In genomic region chr2:12412309-12412708, GRCm38 (mm10) we compare ENCODE assay signal across 27 mouse cellular contexts. TPM values are rescaled to one million over a fixed set of nuclear protein-coding genes. Genes with fewer than 3 reads are reported as not detected.
A peak's percentile ranks its signal among the peaks of the same experiment; 100 is the strongest.
DNase-seq lines count a peak whose midpoint lies in the region; ATAC-seq and TF ChIP-seq lines count a peak whose summit lies in the region.
"Had no signal": no experiment of that assay in that cellular context is flagged by ENCODE, and none has a peak within 500 bp of the region (broad histone marks: within the 10 kb centered on the region; RNA-seq: fewer than 3 reads in every experiment).

No protein-coding gene starts in this region.

- no peak for DNase-seq in liver, postnatal 0 days
- DNase-seq in MEL-GATA-1-ER (ENCODE audit: extremely low read depth, low read depth): peak; percentile 17
- peak; percentile 7 for DNase-seq in liver, embryonic 13.5 days
- no peak for DNase-seq in adrenal gland, adult (ENCODE audit: inconsistent age in 2 of 2, low spot score in 1 of 2)
- DNase-seq in right cerebral cortex, postnatal 25 days: no peak
- DNase-seq: adrenal gland, postnatal 25 days; B cell, adult 2 months; cerebellum, adult 11-12 months; cerebellum, postnatal 14 days; embryo, embryonic 11 days; heart, postnatal 4 days; kidney, postnatal 36 days; layer of hippocampus, adult 9-11 months; lung, embryonic 14.5 days; lung, postnatal 4 days; thymus, adult 2 months had no signal

- H3K27me3 ChIP-seq in liver, embryonic 12.5 days (replicated peaks): no peaks in the 10 kb centered on the region
- no peaks in the 10 kb centered on the region for H3K27me3 ChIP-seq in liver, postnatal 0 days (ENCODE audit: insufficient read depth, low read length)
- no peaks in the 10 kb centered on the region for H3K27me3 ChIP-seq in liver, embryonic 13.5 days
- no peaks in the 10 kb centered on the region for H3K27me3 ChIP-seq in kidney, embryonic 14.5 days (ENCODE audit: control insufficient read depth, insufficient read depth, low read length)
- H3K27me3 ChIP-seq: CH12.LX; embryonic facial prominence, embryonic 13.5 days; forebrain, embryonic 13.5 days; heart, embryonic 15.5 days; hindbrain, embryonic 15.5 days; kidney, embryonic 15.5 days; midbrain, embryonic 13.5 days had no signal

- H3K4me3 ChIP-seq in liver, embryonic 12.5 days: no peak overlapping the region
- H3K4me3 ChIP-seq in liver, postnatal 0 days (ENCODE audit: low read depth, low read length): no peak overlapping the region
- no peak overlapping the region for H3K4me3 ChIP-seq in liver, embryonic 13.5 days (replicated peaks)
- no peak overlapping the region for H3K4me3 ChIP-seq in kidney, embryonic 14.5 days (ENCODE audit: low read length)
- H3K4me3 ChIP-seq: embryonic facial prominence, embryonic 13.5 days; erythroblast, embryonic 14.5 days; forebrain, embryonic 13.5 days; heart, embryonic 15.5 days; hindbrain, embryonic 15.5 days; kidney, embryonic 15.5 days; midbrain, embryonic 13.5 days had no signal

- H3K27ac ChIP-seq in liver, embryonic 12.5 days: no peak overlapping the region; the same call in 1 of the 2 replicates
- no peak overlapping the region for H3K27ac ChIP-seq in liver, postnatal 0 days (ENCODE audit: low read depth)
- no peak overlapping the region for H3K27ac ChIP-seq in liver, embryonic 13.5 days
- H3K27ac ChIP-seq in kidney, embryonic 14.5 days (ENCODE audit: low read depth, low read length): no peak overlapping the region
- H3K27ac ChIP-seq: embryonic facial prominence, embryonic 13.5 days; forebrain, embryonic 13.5 days; heart, embryonic 15.5 days; hindbrain, embryonic 15.5 days; midbrain, embryonic 13.5 days; stomach, postnatal 0 days had no signal

- ATAC-seq in liver, embryonic 12.5 days: peak; percentile 75
- ATAC-seq in liver, postnatal 0 days: no peak
- ATAC-seq in liver, embryonic 13.5 days (ENCODE audit: low read depth): peak; percentile 66
- ATAC-seq in kidney, embryonic 14.5 days (ENCODE audit: low FRiP score, low TSS enrichment): no peak
- ATAC-seq: forebrain, embryonic 13.5 days; midbrain, embryonic 13.5 days had no signal

- H3K9ac ChIP-seq in liver, embryonic 12.5 days: no peak overlapping the region
- H3K9ac ChIP-seq in liver, postnatal 0 days (replicated peaks): no peak overlapping the region
- H3K9ac ChIP-seq in liver, embryonic 13.5 days: no peak overlapping the region
- no peak overlapping the region for H3K9ac ChIP-seq in kidney, embryonic 14.5 days (ENCODE audit: low read depth, low read length)
- H3K9ac ChIP-seq: forebrain, embryonic 13.5 days; heart, embryonic 15.5 days; hindbrain, embryonic 15.5 days; kidney, embryonic 15.5 days; lung, embryonic 14.5 days; midbrain, embryonic 13.5 days had no signal

- peaks cover 64% of the 10 kb centered on the region for H3K4me1 ChIP-seq in liver, embryonic 12.5 days
- H3K4me1 ChIP-seq in liver, postnatal 0 days (ENCODE audit: insufficient read depth): peaks cover 20% of the 10 kb centered on the region
- H3K4me1 ChIP-seq in liver, embryonic 13.5 days (replicated peaks): peaks cover 49% of the 10 kb centered on the region
- no peaks in the 10 kb centered on the region for H3K4me1 ChIP-seq in kidney, embryonic 14.5 days (ENCODE audit: control insufficient read depth, insufficient read depth, low read length)
- H3K4me1 ChIP-seq: embryonic facial prominence, embryonic 13.5 days; forebrain, embryonic 13.5 days; hindbrain, embryonic 15.5 days had no signal

- H3K36me3 ChIP-seq in liver, embryonic 12.5 days: peaks cover 14% of the 10 kb centered on the region
- H3K36me3 ChIP-seq in liver, postnatal 0 days (replicated peaks; ENCODE audit: insufficient read depth, low read length): peaks cover 5% of the 10 kb centered on the region; the same call in 1 of the 2 replicates
- peaks cover 12% of the 10 kb centered on the region for H3K36me3 ChIP-seq in liver, embryonic 13.5 days
- no peaks in the 10 kb centered on the region for H3K36me3 ChIP-seq in kidney, embryonic 14.5 days (ENCODE audit: control insufficient read depth, insufficient read depth, low read length)
- H3K36me3 ChIP-seq: heart, embryonic 15.5 days; kidney, embryonic 15.5 days had no signal

- 70% methylated on average over 2 of the region's 2 CpGs for WGBS in liver, embryonic 12.5 days (ENCODE audit: insufficient replicate concordance)
- WGBS in liver, postnatal 0 days (ENCODE audit: insufficient replicate concordance): 72% methylated on average over 2 of the region's 2 CpGs
- WGBS in liver, embryonic 13.5 days (ENCODE audit: insufficient replicate concordance): 56% methylated on average over 2 of the region's 2 CpGs
- 94% methylated on average over 2 of the region's 2 CpGs for WGBS in kidney, embryonic 14.5 days

- no peak overlapping the region for H3K4me2 ChIP-seq in liver, embryonic 12.5 days
- no peak overlapping the region for H3K4me2 ChIP-seq in liver, postnatal 0 days (ENCODE audit: low read depth, low read length)
- no peak overlapping the region for H3K4me2 ChIP-seq in liver, embryonic 13.5 days
- H3K4me2 ChIP-seq in kidney, embryonic 14.5 days (replicated peaks; ENCODE audit: low read depth, low read length): no peak overlapping the region
- H3K4me2 ChIP-seq: embryonic facial prominence, embryonic 13.5 days; forebrain, embryonic 13.5 days; heart, embryonic 15.5 days; hindbrain, embryonic 15.5 days; kidney, embryonic 15.5 days; lung, embryonic 14.5 days; midbrain, embryonic 13.5 days had no signal

- no peak for TF ChIP-seq CTCF in liver, postnatal 0 days (IDR thresholded peaks at IDR 0.05; ENCODE audit: low read depth)

- no peak for TF ChIP-seq EP300 in liver, postnatal 0 days (IDR thresholded peaks at IDR 0.05; ENCODE audit: low read depth)

- H3K9me3 ChIP-seq in liver, embryonic 12.5 days (replicated peaks): no peaks in the 10 kb centered on the region
- no peaks in the 10 kb centered on the region for H3K9me3 ChIP-seq in liver, postnatal 0 days (ENCODE audit: low read length)
- no peaks in the 10 kb centered on the region for H3K9me3 ChIP-seq in liver, embryonic 13.5 days (replicated peaks)
- no peaks in the 10 kb centered on the region for H3K9me3 ChIP-seq in kidney, embryonic 14.5 days (ENCODE audit: control insufficient read depth, low read length)
- H3K9me3 ChIP-seq: embryonic facial prominence, embryonic 13.5 days; forebrain, embryonic 13.5 days; heart, embryonic 15.5 days; hindbrain, embryonic 15.5 days; kidney, embryonic 15.5 days; midbrain, embryonic 13.5 days had no signal

RNA-seq across cellular contexts. Expression of gene Mindy3, which starts 7.0 kb away (rescaled TPM):
- polyA plus RNA-seq in liver, embryonic 12.5 days (2016; fragmentation: Nextera tagmentation; extraction: Ambion mirVana): 25.8 and 27.0 TPM in 2 replicates
- 12.3 and 13.1 TPM in 2 replicates for polyA plus RNA-seq in liver, postnatal 0 days (2015; fragmentation: Nextera tagmentation; extraction: Ambion mirVana)
- 21.7 and 25.2 TPM in 2 replicates for polyA plus RNA-seq in liver, embryonic 13.5 days (2015; fragmentation: Nextera tagmentation; extraction: Ambion mirVana)
- 34.0 and 41.9 TPM in 2 replicates for polyA plus RNA-seq in kidney, embryonic 14.5 days (2014; fragmentation: Nextera tagmentation; extraction: Ambion mirVana)

Comparison
In these comparisons a context has a peak if more than half of its experiments do, and no peak if none do; other contexts are left out.
1. ATAC-seq: peak in liver, embryonic 12.5 days (single experiment) and liver, embryonic 13.5 days (single experiment); none in liver, postnatal 0 days (single experiment) and kidney, embryonic 14.5 days (single experiment).
2. DNase-seq: peak in MEL-GATA-1-ER (single experiment) and liver, embryonic 13.5 days (single experiment); none in liver, postnatal 0 days (single experiment), adrenal gland, adult (0 of 2) and right cerebral cortex, postnatal 25 days (single experiment).